Mouse (Mus musculus): Measurements from ENCODE around the gene Stam. TPM values are rescaled to one million over a fixed set of nuclear protein-coding genes. Genes with fewer than 3 reads are reported as not detected.
"Not testable (repeated sequence)": the region's sequence is repeated elsewhere in the genome, so short reads cannot be mapped to it uniquely, and the experiment has no call there.

Stam gene
- polyA plus RNA-seq, 1 experiment from 2014 or later, result 93.9 TPM

DNA sequence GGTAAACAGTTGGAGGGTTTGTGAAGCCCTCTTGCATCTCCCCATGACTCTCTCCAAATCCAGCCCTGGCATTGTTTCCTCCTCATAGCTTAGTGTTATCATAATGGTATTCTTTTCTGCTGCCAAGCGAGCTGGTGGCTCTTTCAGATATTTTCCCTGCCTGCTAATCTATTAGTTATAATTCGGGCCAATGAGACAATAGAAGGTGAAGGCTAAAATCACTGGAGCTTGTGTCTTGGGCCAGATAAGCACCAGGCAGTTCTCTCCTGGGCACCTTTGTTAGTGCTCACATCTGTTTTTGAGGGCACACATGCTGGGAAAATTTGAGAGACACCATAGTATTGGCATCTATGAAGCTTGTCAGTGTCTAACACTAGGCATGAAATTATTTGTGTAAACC is 91.2 kb downstream of the Stam start:
- Histone ChIP-seq H3K9me3 (replicated peaks) (no peaks in the 10 kb centered on the region), H3K4me3 (no peak overlapping the region), H3K4me1 (no peaks in the 10 kb centered on the region), H3K36me3 (no peaks in the 10 kb centered on the region), H3K27me3 (no peaks in the 10 kb centered on the region), H3K27ac (no peak overlapping the region), H3K9ac (no peak overlapping the region), H3K4me2 (replicated peaks) (no peak overlapping the region)
- no peak for ATAC-seq (ENCODE audit: low FRiP score)
- WGBS, result 89% methylated on average over 2 of the region's 2 CpGs

GRCm38 (mm10) chr2:14165618-14166344 is 91.9 kb downstream of the Stam start:
- no peak overlapping the region for H3K27ac ChIP-seq
- no peak for ATAC-seq (ENCODE audit: low FRiP score)
- H3K36me3 ChIP-seq, result no peaks in the 10 kb centered on the region
- H3K4me2 ChIP-seq (replicated peaks), result no peak overlapping the region
- no peaks in the 10 kb centered on the region for H3K27me3 ChIP-seq
- no peak overlapping the region for H3K4me3 ChIP-seq
- no peak overlapping the region for H3K9ac ChIP-seq
- 85% methylated on average over 3 of the region's 3 CpGs for WGBS
- H3K4me1 ChIP-seq, result no peaks in the 10 kb centered on the region
- no peaks in the 10 kb centered on the region for H3K9me3 ChIP-seq (replicated peaks)

DNA sequence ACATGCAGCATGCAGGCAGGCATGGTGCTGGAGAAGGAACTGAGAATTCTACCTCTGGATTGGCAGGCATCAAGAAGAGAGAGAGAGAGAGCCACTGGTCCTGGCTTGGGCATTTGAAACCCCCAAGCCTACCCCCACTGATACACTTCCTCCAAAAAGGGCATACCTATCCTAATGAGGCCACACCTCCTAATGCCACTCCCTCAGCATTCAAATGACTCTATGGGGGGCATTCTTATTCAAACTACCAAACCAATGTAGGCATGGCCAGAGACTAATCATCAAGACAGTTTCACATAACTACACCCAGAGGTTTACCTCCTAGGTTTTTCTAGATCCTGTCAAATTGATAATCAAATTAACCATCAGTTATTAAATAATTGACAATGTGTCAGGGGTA is 93.8 kb downstream of the Stam start:
- Histone ChIP-seq H3K27me3 (no peaks in the 10 kb centered on the region), H3K9ac (no peak overlapping the region), H3K4me1 (no peaks in the 10 kb centered on the region), H3K4me3 (no peak overlapping the region), H3K36me3 (no peaks in the 10 kb centered on the region), H3K27ac (no peak overlapping the region), H3K4me2 (replicated peaks) (no peak overlapping the region), H3K9me3 (replicated peaks) (no peaks in the 10 kb centered on the region)
- no peak for ATAC-seq (ENCODE audit: low FRiP score)

- WGBS, result 73% methylated on average over 3 of the region's 3 CpGs
- Histone ChIP-seq H3K4me2 (replicated peaks) (no peak within 1 kb of the TSS), H3K36me3 (no peaks in the 10 kb centered on the region), H3K27me3 (no peaks in the 10 kb centered on the region), H3K9me3 (replicated peaks) (no peaks in the 10 kb centered on the region), H3K27ac (no peak within 1 kb of the TSS), H3K4me3 (no peak within 1 kb of the TSS), H3K4me1 (no peaks in the 10 kb centered on the region), H3K9ac (no peak within 1 kb of the TSS)
- ATAC-seq (ENCODE audit: low FRiP score), result no peak
Observed at GRCm38 (mm10) chr2:14174334-14174733, 100.4 kb downstream of the Stam start, which contains the start of gene Tmem236. Gene Tmem236, plus strand, starts transcription at chr2:14174523.

- Histone ChIP-seq H3K9me3 (replicated peaks) (no peaks in the 10 kb centered on the region), H3K9ac (no peak overlapping the region), H3K4me1 (no peaks in the 10 kb centered on the region), H3K36me3 (no peaks in the 10 kb centered on the region), H3K27me3 (no peaks in the 10 kb centered on the region), H3K27ac (no peak overlapping the region), H3K4me2 (replicated peaks) (no peak overlapping the region), H3K4me3 (no peak overlapping the region)
- ATAC-seq (ENCODE audit: low FRiP score), result no peak
- WGBS, result 74% methylated on average over 2 of the region's 2 CpGs
Observed at GRCm38 (mm10) chr2:14176460-14177193, 102.7 kb downstream of the Stam start.

- no peak overlapping the region for H3K4me3 ChIP-seq
- no peak for ATAC-seq (ENCODE audit: low FRiP score)
- H3K9ac ChIP-seq, result no peak overlapping the region
- no peak overlapping the region for H3K4me2 ChIP-seq (replicated peaks)
- H3K4me1 ChIP-seq, result no peaks in the 10 kb centered on the region
- no peaks in the 10 kb centered on the region for H3K27me3 ChIP-seq
- no peak overlapping the region for H3K27ac ChIP-seq
- H3K36me3 ChIP-seq, result no peaks in the 10 kb centered on the region
- no peaks in the 10 kb centered on the region for H3K9me3 ChIP-seq (replicated peaks)
Observed at GRCm38 (mm10) chr2:14184375-14184774, 110.5 kb downstream of the Stam start.

DNA sequence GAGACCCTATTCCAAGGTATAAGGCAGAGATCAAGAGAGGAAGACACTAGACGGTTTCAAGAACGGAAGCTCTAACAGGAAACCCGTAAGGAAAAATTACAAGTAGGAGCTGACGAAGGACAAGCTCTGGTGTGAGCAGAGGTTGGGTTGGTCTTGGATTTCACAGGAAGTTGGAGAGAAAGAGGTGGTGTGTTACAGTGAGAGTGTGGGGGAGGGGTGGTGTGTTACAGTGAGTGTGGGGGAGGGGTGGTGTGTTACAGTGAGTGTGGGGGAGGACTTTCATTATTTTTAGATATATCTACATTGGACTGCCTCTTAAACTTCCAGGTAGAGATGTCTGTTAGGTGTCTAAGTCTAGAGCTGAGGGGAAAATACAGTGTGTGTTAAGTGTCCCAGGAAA is 116.8 kb downstream of the Stam start:
- H3K9me3 ChIP-seq (replicated peaks), result no peaks in the 10 kb centered on the region
- no peaks in the 10 kb centered on the region for H3K36me3 ChIP-seq
- no peaks in the 10 kb centered on the region for H3K4me1 ChIP-seq
- no peak for ATAC-seq (ENCODE audit: low FRiP score)
- H3K9ac ChIP-seq, result no peak overlapping the region
- no peak overlapping the region for H3K4me3 ChIP-seq
- WGBS, result 77% methylated on average over 4 of the region's 4 CpGs
- no peaks in the 10 kb centered on the region for H3K27me3 ChIP-seq
- H3K27ac ChIP-seq, result no peak overlapping the region
- H3K4me2 ChIP-seq (replicated peaks), result no peak overlapping the region

GRCm38 (mm10) chr2:14191601-14192000 is 117.7 kb downstream of the Stam start:
- Histone ChIP-seq H3K9me3 (replicated peaks) (no peaks in the 10 kb centered on the region), H3K4me3 (no peak overlapping the region), H3K4me1 (no peaks in the 10 kb centered on the region), H3K9ac (no peak overlapping the region), H3K27me3 (no peaks in the 10 kb centered on the region), H3K27ac (no peak overlapping the region), H3K36me3 (no peaks in the 10 kb centered on the region), H3K4me2 (replicated peaks) (no peak overlapping the region)
- ATAC-seq (ENCODE audit: low FRiP score), result no peak
- WGBS, result 86% methylated on average over 4 of the region's 4 CpGs

DNA sequence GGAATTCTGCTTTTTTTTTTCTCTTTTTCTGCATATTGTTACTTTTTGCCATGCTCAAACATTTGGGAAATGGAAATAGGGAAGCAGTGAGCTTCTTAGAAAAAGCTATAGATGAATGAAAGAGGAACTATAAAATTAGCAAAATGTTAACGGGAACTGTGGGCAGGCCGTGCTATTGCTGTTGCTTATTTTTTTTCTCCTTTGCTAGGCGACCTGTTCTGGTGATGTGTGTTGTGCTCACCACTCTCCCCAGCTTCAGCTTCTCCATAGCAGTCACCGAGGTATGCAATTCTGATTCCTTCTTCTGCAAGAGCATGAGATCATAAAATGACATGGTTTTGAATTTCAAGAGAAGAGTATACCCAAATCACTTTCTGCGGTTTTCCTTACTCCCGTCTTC is 118.1 kb downstream of the Stam start:
- 88% methylated on average over 6 of the region's 6 CpGs for WGBS
- no peaks in the 10 kb centered on the region for H3K4me1 ChIP-seq
- H3K4me2 ChIP-seq (replicated peaks), result no peak overlapping the region

DNA sequence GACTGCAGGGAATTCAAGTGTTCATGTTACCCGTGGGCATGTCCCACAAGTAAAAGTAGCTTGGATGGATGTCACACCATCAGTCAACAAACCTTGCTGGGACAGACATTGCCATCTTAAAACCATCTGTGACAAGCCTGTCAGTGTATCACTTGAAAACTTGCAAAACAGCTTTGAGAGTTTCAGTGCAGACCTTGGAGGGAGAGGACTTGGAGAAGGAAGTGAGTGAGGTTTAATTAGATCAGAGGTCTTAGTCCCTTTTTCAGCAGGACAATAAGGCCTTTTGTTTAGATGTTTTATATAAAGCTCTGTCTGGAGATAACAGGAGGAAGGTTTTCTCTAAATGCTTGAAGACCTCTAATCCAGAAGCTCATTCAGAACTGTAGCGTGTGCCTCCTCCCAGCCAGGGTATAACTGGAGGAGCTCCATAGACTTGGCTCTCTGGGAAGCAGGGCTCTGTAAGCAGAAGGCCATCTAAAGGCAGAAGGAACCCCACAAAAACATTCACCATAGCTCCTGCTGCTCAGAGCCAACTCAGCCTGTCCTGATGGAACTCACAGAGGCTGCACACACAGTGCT is 124.5 kb downstream of the Stam start:
- not testable (repeated sequence) for H3K27ac ChIP-seq; H3K4me3 ChIP-seq; H3K4me1 ChIP-seq; ATAC-seq (ENCODE audit: low FRiP score); H3K36me3 ChIP-seq; H3K9ac ChIP-seq; H3K9me3 ChIP-seq (replicated peaks); H3K27me3 ChIP-seq; H3K4me2 ChIP-seq (replicated peaks)
- 70% methylated on average over 1 of the region's 2 CpGs for WGBS

More for the DNA sequence above, 118.1 kb downstream of the Stam start:
- no peaks in the 10 kb centered on the region for H3K27me3 ChIP-seq
- H3K4me3 ChIP-seq, result no peak overlapping the region
- H3K9me3 ChIP-seq (replicated peaks), result no peaks in the 10 kb centered on the region
- H3K27ac ChIP-seq, result no peak overlapping the region
- no peaks in the 10 kb centered on the region for H3K36me3 ChIP-seq
- no peak overlapping the region for H3K9ac ChIP-seq
- no peak for ATAC-seq (ENCODE audit: low FRiP score)
